Mouse (Mus musculus): Measurements from ENCODE around the gene Sbpl. TPM values are rescaled to one million over a fixed set of nuclear protein-coding genes. Genes with fewer than 3 reads are reported as not detected.

Sbpl gene
- total RNA-seq (2023) = not detected

GRCm38 (mm10) chr17:23955174-23955573 is at the start of gene Sbpl:
Gene Sbpl (minus strand): TSS chr17:23955274.

GRCm38 (mm10) chr17:23997901-23998300 is 42.8 kb upstream of the Sbpl start, which contains the start of gene Prss22:
Gene Prss22 (minus strand): TSS chr17:23998100.

GRCm38 (mm10) chr17:23980297-23980909 is 25.3 kb upstream of the Sbpl start, which contains the start of gene Prss30:
Gene Prss30 (minus strand): TSS chr17:23980566.

GRCm38 (mm10) chr17:23941372-23941771 is 13.7 kb downstream of the Sbpl start, which contains the start of gene Sbp:
Gene Sbp (plus strand): TSS chr17:23941672.

GRCm38 (mm10) chr17:23917158-23917557 is 37.9 kb downstream of the Sbpl start, which contains the start of gene Dcpp3:
Gene Dcpp3 (plus strand): TSS chr17:23917458.

Other genes with a start within 250 kb of the Sbpl start
- not detected for gene 1520401A03Rik, start 232.5 kb downstream of the Sbpl start, total RNA-seq (2023)
- gene Pkmyt1, start 228.9 kb downstream of the Sbpl start, total RNA-seq (2023) = 10 to 100 TPM; 40.9 to 41.4 TPM
- gene Paqr4, start 214.4 kb downstream of the Sbpl start, total RNA-seq (2023) = 1 to 10 TPM; 3.2 to 5.1 TPM
- not detected for gene Kremen2, start 209.4 kb downstream of the Sbpl start, total RNA-seq (2023)
- 1 to 10 TPM; 8.7 to 9.6 TPM for gene Flywch1, start 183.7 kb downstream of the Sbpl start, total RNA-seq (2023)
- gene Flywch2, start 169.2 kb downstream of the Sbpl start, total RNA-seq (2023) = under 1 TPM in 1 of 2 experiments, not detected in 1; 0.53 TPM
- gene Srrm2, start 164.7 kb downstream of the Sbpl start, total RNA-seq (2023) = 100 to 1,000 TPM; 456 to 525 TPM
- 100 to 1,000 TPM; 176 to 182 TPM for gene Elob, start 126.1 kb downstream of the Sbpl start, total RNA-seq (2023)
- not detected for gene Prss33, start 119.2 kb downstream of the Sbpl start, total RNA-seq (2023)
- not detected for gene Prss32, start 111.4 kb downstream of the Sbpl start, total RNA-seq (2023)
- gene Prss41, start 111.1 kb downstream of the Sbpl start, total RNA-seq (2023) = not detected
- gene Prss21, start 87.2 kb downstream of the Sbpl start, total RNA-seq (2023) = not detected
- gene Dcpp1, start 74.4 kb downstream of the Sbpl start, total RNA-seq (2023) = not detected
- gene Dcpp2, start 74.4 kb downstream of the Sbpl start, total RNA-seq (2023) = not detected
- gene Dcpp3, start 37.8 kb downstream of the Sbpl start, total RNA-seq (2023) = not detected
- not detected for gene Sbp, start 13.6 kb downstream of the Sbpl start, total RNA-seq (2023)
- not detected for gene Prss30, start 25.3 kb upstream of the Sbpl start, total RNA-seq (2023)
- not detected for gene Prss22, start 42.8 kb upstream of the Sbpl start, total RNA-seq (2023)
- gene Prss27, start 82.9 kb upstream of the Sbpl start, total RNA-seq (2023) = not detected
- 10 to 100 TPM; 13.1 to 16.4 TPM for gene Kctd5, start 118.2 kb upstream of the Sbpl start, total RNA-seq (2023)
- gene Pdpk1, start 195.7 kb upstream of the Sbpl start, total RNA-seq (2023) = 10 to 100 TPM; 59.9 to 66.7 TPM
- gene Amdhd2, start 208.5 kb upstream of the Sbpl start, total RNA-seq (2023) = 10 to 100 TPM; 64.5 to 68.7 TPM
- 100 to 1,000 TPM; 397 to 402 TPM for gene Atp6v0c, start 214.4 kb upstream of the Sbpl start, total RNA-seq (2023)